8 mouse cellular contexts compared by ENCODE assay signal in genomic region chr4:155833836-155834235, GRCm38 (mm10). TPM values are rescaled to one million over a fixed set of nuclear protein-coding genes. Genes with fewer than 3 reads are reported as not detected.
DNase-seq lines count a peak whose midpoint lies in the region; ATAC-seq lines count a peak whose summit lies in the region.

No protein-coding gene starts in this region.

- 0 out of 2 replicates have a peak overlapping the region, but pooled peaks have one; percentile 1 for H3K9ac ChIP-seq in intestine, embryonic 16.5 days (ENCODE audit: low read depth, low read length)
- H3K9ac ChIP-seq in midbrain, embryonic 11.5 days (ENCODE audit: low read length) = no peak overlapping the region

- H3K27me3 ChIP-seq in heart, embryonic 10.5 days (ENCODE audit: insufficient read depth, poor library complexity, severe bottlenecking) = no peaks in the 10 kb centered on the region
- no peaks in the 10 kb centered on the region for H3K27me3 ChIP-seq in intestine, embryonic 16.5 days (replicated peaks; ENCODE audit: control insufficient read depth, insufficient read depth, low read length)
- no peaks in the 10 kb centered on the region for H3K27me3 ChIP-seq in midbrain, embryonic 11.5 days (ENCODE audit: control insufficient read depth, insufficient read depth, low read length)

- H3K4me3 ChIP-seq in heart, embryonic 10.5 days = no peak overlapping the region
- no peak overlapping the region for H3K4me3 ChIP-seq in intestine, embryonic 16.5 days (ENCODE audit: low read length)
- H3K4me3 ChIP-seq in midbrain, embryonic 11.5 days (ENCODE audit: low read depth, low read length) = no peak overlapping the region

- peaks cover 34% of the 10 kb centered on the region for H3K4me1 ChIP-seq in heart, embryonic 10.5 days
- H3K4me1 ChIP-seq in intestine, embryonic 16.5 days (ENCODE audit: control insufficient read depth, insufficient read depth, low read length) = peaks cover 27% of the 10 kb centered on the region
- H3K4me1 ChIP-seq in midbrain, embryonic 11.5 days (ENCODE audit: control insufficient read depth, insufficient read depth, low read length) = peaks cover 8% of the 10 kb centered on the region

- DNase-seq in heart, adult 11 months = peak; percentile 98
- DNase-seq in heart, embryonic 10.5 days (ENCODE audit: low spot score) = no peak
- DNase-seq in embryo, embryonic 11.5 days (ENCODE audit: low read depth, low spot score) = peak; percentile 57
- DNase-seq in gastrocnemius, postnatal 36 days = peak; percentile 84 to 86
- DNase-seq in left cerebral cortex, postnatal 36 days (ENCODE audit: low spot score in 2 of 2) = peak; percentile 53 to 66
- DNase-seq in midbrain, embryonic 11.5 days (ENCODE audit: low spot score, missing footprints) = peak; percentile 93
- DNase-seq in skeletal muscle tissue, adult 2 months (ENCODE audit: low read depth, low spot score) = peak; percentile 88

- no peak for ATAC-seq in intestine, embryonic 16.5 days
- peak; percentile 20; the same call in 1 of the 2 replicates for ATAC-seq in midbrain, embryonic 11.5 days (ENCODE audit: low FRiP score)

- H3K36me3 ChIP-seq in heart, embryonic 10.5 days = peaks cover 13% of the 10 kb centered on the region; the same call in 1 of the 2 replicates
- 0 out of 2 replicates have a peak, but pooled peaks cover 4% of the 10 kb centered on the region for H3K36me3 ChIP-seq in intestine, embryonic 16.5 days (ENCODE audit: control insufficient read depth, insufficient read depth, low read length)
- peaks cover 3% of the 10 kb centered on the region; the same call in 1 of the 2 replicates for H3K36me3 ChIP-seq in midbrain, embryonic 11.5 days (ENCODE audit: control insufficient read depth, insufficient read depth, low read length)

- intact Hi-C loops in gastrocnemius, postnatal 36 days (cut with DNase I) = no loop called here
- intact Hi-C loops in left cerebral cortex, postnatal 36 days (cut with DNase I) = no loop called here

- WGBS in heart, embryonic 10.5 days = 35% methylated on average over 2 of the region's 2 CpGs
- 25% methylated on average over 2 of the region's 2 CpGs for WGBS in intestine, embryonic 16.5 days
- WGBS in midbrain, embryonic 11.5 days = 47% methylated on average over 2 of the region's 2 CpGs

- no peaks in the 10 kb centered on the region for H3K9me3 ChIP-seq in heart, embryonic 10.5 days
- no peaks in the 10 kb centered on the region for H3K9me3 ChIP-seq in intestine, embryonic 16.5 days (ENCODE audit: control insufficient read depth, low read length)
- H3K9me3 ChIP-seq in midbrain, embryonic 11.5 days (ENCODE audit: control insufficient read depth, low read length) = no peaks in the 10 kb centered on the region

- no peak overlapping the region for H3K4me2 ChIP-seq in intestine, embryonic 16.5 days (ENCODE audit: low read depth, low read length)
- H3K4me2 ChIP-seq in midbrain, embryonic 11.5 days = no peak overlapping the region

- H3K27ac ChIP-seq in heart, embryonic 10.5 days = no peak overlapping the region
- peak overlapping the region; percentile 29 for H3K27ac ChIP-seq in intestine, embryonic 16.5 days (ENCODE audit: low read length)
- no peak overlapping the region for H3K27ac ChIP-seq in midbrain, embryonic 11.5 days (ENCODE audit: low read depth, low read length)

RNA-seq across cellular contexts. Expression of gene Aurkaip1, which starts 2.8 kb away (rescaled TPM):
- 157 and 170 TPM in 2 replicates for polyA plus RNA-seq in heart, embryonic 10.5 days (2016; fragmentation: Nextera tagmentation; extraction: Ambion mirVana)
- total RNA-seq in gastrocnemius, postnatal 36 days (2021) = 10 to 100 TPM; 67.3 to 73.1 TPM
- 180 and 196 TPM in 2 replicates for polyA plus RNA-seq in intestine, embryonic 16.5 days (2015; fragmentation: Nextera tagmentation; extraction: Ambion mirVana)
- 100 to 1,000 TPM in 1 of 2 experiments, 10 to 100 TPM in 1; 88.7 to 101 TPM for total RNA-seq in left cerebral cortex, postnatal 36 days (2021)
- 113 and 128 TPM in 2 replicates for polyA plus RNA-seq in midbrain, embryonic 11.5 days (2014; fragmentation: Nextera tagmentation; extraction: Ambion mirVana)

RNA-seq across cellular contexts. Expression of gene Mxra8, which starts 5.6 kb away (rescaled TPM):
- polyA plus RNA-seq in heart, embryonic 10.5 days (2016; fragmentation: Nextera tagmentation; extraction: Ambion mirVana) = 39.0 and 50.5 TPM in 2 replicates
- 10 to 100 TPM; 29.9 to 32.7 TPM for total RNA-seq in gastrocnemius, postnatal 36 days (2021)
- polyA plus RNA-seq in intestine, embryonic 16.5 days (2015; fragmentation: Nextera tagmentation; extraction: Ambion mirVana) = 76.3 and 80.5 TPM in 2 replicates
- total RNA-seq in left cerebral cortex, postnatal 36 days (2021) = 10 to 100 TPM in 1 of 2 experiments, 1 to 10 TPM in 1; 5.8 to 10.3 TPM
- 37.7 and 41.9 TPM in 2 replicates for polyA plus RNA-seq in midbrain, embryonic 11.5 days (2014; fragmentation: Nextera tagmentation; extraction: Ambion mirVana)

RNA-seq across cellular contexts. Expression of gene Dvl1, which starts 13.4 kb away (rescaled TPM):
- polyA plus RNA-seq in heart, embryonic 10.5 days (2016; fragmentation: Nextera tagmentation; extraction: Ambion mirVana) = 2.8 and 3.6 TPM in 2 replicates
- 100 to 1,000 TPM; 104 to 110 TPM for total RNA-seq in gastrocnemius, postnatal 36 days (2021)
- 3.7 and 4.7 TPM in 2 replicates for polyA plus RNA-seq in intestine, embryonic 16.5 days (2015; fragmentation: Nextera tagmentation; extraction: Ambion mirVana)
- total RNA-seq in left cerebral cortex, postnatal 36 days (2021) = 10 to 100 TPM; 85.8 to 91.7 TPM
- 8.6 and 10.7 TPM in 2 replicates for polyA plus RNA-seq in midbrain, embryonic 11.5 days (2014; fragmentation: Nextera tagmentation; extraction: Ambion mirVana)

RNA-seq across cellular contexts. Expression of gene Ccnl2, which starts 21.5 kb away (rescaled TPM):
- polyA plus RNA-seq in heart, embryonic 10.5 days (2016; fragmentation: Nextera tagmentation; extraction: Ambion mirVana) = 131 and 150 TPM in 2 replicates
- 10 to 100 TPM; 19.7 to 23.7 TPM for total RNA-seq in gastrocnemius, postnatal 36 days (2021)
- polyA plus RNA-seq in intestine, embryonic 16.5 days (2015; fragmentation: Nextera tagmentation; extraction: Ambion mirVana) = 130 and 131 TPM in 2 replicates
- 10 to 100 TPM; 50.4 to 84.5 TPM for total RNA-seq in left cerebral cortex, postnatal 36 days (2021)
- 146 and 157 TPM in 2 replicates for polyA plus RNA-seq in midbrain, embryonic 11.5 days (2014; fragmentation: Nextera tagmentation; extraction: Ambion mirVana)

RNA-seq across cellular contexts. Expression of gene Tas1r3, which starts 29.3 kb away (rescaled TPM):
- 0.13 and 0.14 TPM in 2 replicates for polyA plus RNA-seq in heart, embryonic 10.5 days (2016; fragmentation: Nextera tagmentation; extraction: Ambion mirVana)
- total RNA-seq in gastrocnemius, postnatal 36 days (2021) = under 1 TPM in 1 of 2 experiments, not detected in 1; 0.07 TPM
- 0.28 and 0.32 TPM in 2 replicates for polyA plus RNA-seq in intestine, embryonic 16.5 days (2015; fragmentation: Nextera tagmentation; extraction: Ambion mirVana)
- total RNA-seq in left cerebral cortex, postnatal 36 days (2021) = under 1 TPM; 0.11 to 0.15 TPM
- 0.34 and 0.59 TPM in 2 replicates for polyA plus RNA-seq in midbrain, embryonic 11.5 days (2014; fragmentation: Nextera tagmentation; extraction: Ambion mirVana)
